Mouse (Mus musculus): ENCODE data around the gene Nsfl1c.

GRCm38 (mm10) chr2:151498358-151498757 is 4.4 kb downstream of the Nsfl1c start:
- TF ChIP-seq CTCF (IDR thresholded peaks at IDR 0.05; ENCODE audit: control insufficient read depth, insufficient read depth, insufficient replicate concordance, low read depth, low read length) (no peak), POLR2A (IDR thresholded peaks at IDR 0.05; ENCODE audit: control insufficient read depth, low read depth, low read length) (no peak)

All from testis, adult 2 months (tissue).